Mouse (Mus musculus) cortical plate, adult 2 months (tissue): Measurements from ENCODE around the gene Fbxl22. TPM values are rescaled to one million over a fixed set of nuclear protein-coding genes. Genes with fewer than 3 reads are reported as not detected.
A peak's percentile ranks its signal among the peaks of the same experiment; 100 is the strongest.

ENCODE experiments used
- H3K27ac ChIP-seq: fragments of 200-500 bp; 2 replicates; pipeline ENCODE4 v1.5.1; 2012; ENCODE audit warnings: low read length, control low read depth, inconsistent platforms; ENCODE audit not compliant: insufficient read depth
- H3K4me1 ChIP-seq: fragments of 200-500 bp; 2 replicates; pipeline ENCODE4 v1.6.1; 2011; ENCODE audit warnings: low read length; ENCODE audit not compliant: control insufficient read depth, insufficient read depth
- H3K4me3 ChIP-seq: fragments of 200-500 bp; 2 replicates; pipeline ENCODE4 v1.5.1; 2011; ENCODE audit warnings: mild to moderate bottlenecking, low read length, control low read depth; ENCODE audit not compliant: insufficient read depth
- CTCF ChIP-seq: fragments of 200-500 bp; IDR thresholded peaks from 2 replicates; pipeline ENCODE4 v1.5.1; 2011; ENCODE audit warnings: mild to moderate bottlenecking, control low read depth, low read length; ENCODE audit not compliant: insufficient read depth; ENCODE audit errors: extremely low read depth
- POLR2A ChIP-seq: fragments of 200-500 bp; IDR thresholded peaks from 2 replicates; pipeline ENCODE4 v1.6.1; 2011; ENCODE audit warnings: mild to moderate bottlenecking, low read length, control low read depth; ENCODE audit not compliant: insufficient read depth; ENCODE audit errors: extremely low read depth
- polyA plus RNA-seq: library from polyadenylated mRNA; depleted of rRNA; stranded (reverse); fragments of >200 nt; gene quantifications from 2 replicates; pipeline ENCODE4 v1.2.3, GENCODE M21; 2012

Fbxl22 gene
- polyA plus RNA-seq, 1 experiment = 0.40 TPM

GRCm38 (mm10) chr9:66518251-66518650 is 3.9 kb upstream of the Fbxl22 start:
- peaks cover 4% of the 10 kb centered on the region; the same call in 1 of the 2 replicates for H3K4me1 ChIP-seq
- no peak overlapping the region for H3K4me3 ChIP-seq
- TF ChIP-seq CTCF = no peak
- TF ChIP-seq POLR2A = no peak

GRCm38 (mm10) chr9:66517746-66518145 is 3.4 kb upstream of the Fbxl22 start:
- Histone ChIP-seq H3K4me3 (no peak overlapping the region), H3K4me1 (peaks cover 4% of the 10 kb centered on the region; the same call in 1 of the 2 replicates), H3K27ac (no peak overlapping the region)
- TF ChIP-seq CTCF (no peak), POLR2A (no peak)

More at GRCm38 (mm10) chr9:66518251-66518650, 3.9 kb upstream of the Fbxl22 start:
- no peak overlapping the region for H3K27ac ChIP-seq

- TF ChIP-seq POLR2A (no peak), CTCF (no peak)
- peaks cover 4% of the 10 kb centered on the region; the same call in 1 of the 2 replicates for H3K4me1 ChIP-seq
- H3K4me3 ChIP-seq = no peak overlapping the region
- no peak overlapping the region for H3K27ac ChIP-seq
These were observed 2.0 kb upstream of the Fbxl22 start for GRCm38 (mm10) chr9:66516296-66516940.

- Histone ChIP-seq H3K4me1 (peaks cover 5% of the 10 kb centered on the region; the same call in 1 of the 2 replicates), H3K27ac (no peak overlapping the region), H3K4me3 (no peak overlapping the region)
- TF ChIP-seq CTCF (no peak), POLR2A (no peak)
These were observed 1.4 kb upstream of the Fbxl22 start for GRCm38 (mm10) chr9:66515680-66516210.

GRCm38 (mm10) chr9:66515115-66515514 is 722 bp upstream of the Fbxl22 start:
- Histone ChIP-seq H3K4me3 (no peak overlapping the region), H3K27ac (no peak overlapping the region), H3K4me1 (peaks cover 5% of the 10 kb centered on the region; the same call in 1 of the 2 replicates)
- no peak for TF ChIP-seq POLR2A
- TF ChIP-seq CTCF = no peak

- H3K4me3 ChIP-seq = no peak overlapping the region
- peaks cover 5% of the 10 kb centered on the region; the same call in 1 of the 2 replicates for H3K4me1 ChIP-seq
- H3K27ac ChIP-seq = no peak overlapping the region
- TF ChIP-seq CTCF (no peak), POLR2A (no peak)
These were observed 635 bp downstream of the Fbxl22 start for GRCm38 (mm10) chr9:66513661-66514255.

- H3K4me3 ChIP-seq = no peak overlapping the region
- peaks cover 5% of the 10 kb centered on the region; the same call in 1 of the 2 replicates for H3K4me1 ChIP-seq
- no peak overlapping the region for H3K27ac ChIP-seq
- no peak for TF ChIP-seq POLR2A
- TF ChIP-seq CTCF = peak; percentile 48
These were observed 1.2 kb downstream of the Fbxl22 start for GRCm38 (mm10) chr9:66513150-66513549.

- Histone ChIP-seq H3K27ac (peak overlapping the region; percentile 90), H3K4me1 (peaks cover 5% of the 10 kb centered on the region; the same call in 1 of the 2 replicates), H3K4me3 (peak overlapping the region; percentile 47)
- TF ChIP-seq CTCF = no peak
- TF ChIP-seq POLR2A = peak; percentile 97
These were observed 2.1 kb downstream of the Fbxl22 start for GRCm38 (mm10) chr9:66512351-66512671.

- Histone ChIP-seq H3K27ac (peak overlapping the region; percentile 90), H3K4me3 (peak overlapping the region; percentile 47), H3K4me1 (peaks cover 5% of the 10 kb centered on the region; the same call in 1 of the 2 replicates)
- TF ChIP-seq POLR2A (peak; percentile 48; the same call in 1 of the 2 replicates), CTCF (no peak)
These were observed 2.6 kb downstream of the Fbxl22 start for GRCm38 (mm10) chr9:66511580-66512350.

- Histone ChIP-seq H3K4me1 (peaks cover 5% of the 10 kb centered on the region; the same call in 1 of the 2 replicates), H3K27ac (peak overlapping the region; percentile 55), H3K4me3 (peak overlapping the region; percentile 47; the same call in 1 of the 2 replicates)
- TF ChIP-seq CTCF (no peak), POLR2A (no peak)
These were observed 3.4 kb downstream of the Fbxl22 start for GRCm38 (mm10) chr9:66510944-66511343.
